Mouse (Mus musculus) bone marrow macrophage, adult 2 months (primary cell): Measurements from ENCODE around the gene I0C0044D17Rik. TPM values are rescaled to one million over a fixed set of nuclear protein-coding genes. Genes with fewer than 3 reads are reported as not detected.

Source experiments
- H3K27ac ChIP-seq: 2 replicates; pipeline ENCODE4 v1.5.1; 2012; ENCODE audit warnings: low read depth, low read length; ENCODE audit not compliant: insufficient read depth
- H3K4me1 ChIP-seq: 2 replicates; pipeline ENCODE4 v1.6.1; 2012; ENCODE audit warnings: low read length; ENCODE audit not compliant: control insufficient read depth, insufficient read depth
- H3K4me3 ChIP-seq: 2 replicates; pipeline ENCODE4 v1.5.1; 2012; ENCODE audit warnings: mild to moderate bottlenecking, low read length, moderate library complexity; ENCODE audit not compliant: insufficient read depth
- CTCF ChIP-seq: IDR thresholded peaks from 2 replicates; pipeline ENCODE4 v1.5.1; 2012; ENCODE audit warnings: low read depth, mild to moderate bottlenecking, low read length, moderate library complexity
- POLR2A ChIP-seq: IDR thresholded peaks from 2 replicates; pipeline ENCODE4 v1.6.1; 2012; ENCODE audit warnings: mild to moderate bottlenecking, low read depth, low read length, borderline replicate concordance
- polyA plus RNA-seq: library from polyadenylated mRNA; stranded (reverse); fragments of >200 nt; gene quantifications from 2 replicates; pipeline ENCODE4 v1.2.4, GENCODE M21; 2012; ENCODE audit not compliant: missing spikeins, insufficient read depth, insufficient read length

I0C0044D17Rik gene
- polyA plus RNA-seq, 1 experiment, result not detected

GRCm38 (mm10) chr4:98836519-98836918, 12.9 kb upstream of the I0C0044D17Rik start:
- Histone ChIP-seq H3K4me3 (no peak overlapping the region), H3K27ac (no peak overlapping the region), H3K4me1 (no peaks in the 10 kb centered on the region)
- TF ChIP-seq CTCF, result no peak
- no peak for TF ChIP-seq POLR2A

- TF ChIP-seq CTCF, result no peak
- no peak for TF ChIP-seq POLR2A
- H3K4me3 ChIP-seq, result no peak overlapping the region
- no peak overlapping the region for H3K27ac ChIP-seq
- H3K4me1 ChIP-seq, result no peaks in the 10 kb centered on the region
These were observed 11.1 kb upstream of the I0C0044D17Rik start for GRCm38 (mm10) chr4:98834782-98835181.

- H3K4me1 ChIP-seq, result no peaks in the 10 kb centered on the region
- no peak overlapping the region for H3K27ac ChIP-seq
- TF ChIP-seq POLR2A (no peak), CTCF (no peak)
- H3K4me3 ChIP-seq, result no peak overlapping the region
These were observed 8.1 kb upstream of the I0C0044D17Rik start for GRCm38 (mm10) chr4:98831726-98832125.

GRCm38 (mm10) chr4:98826701-98827100, 3.1 kb upstream of the I0C0044D17Rik start:
- no peak overlapping the region for H3K4me3 ChIP-seq
- no peaks in the 10 kb centered on the region for H3K4me1 ChIP-seq
- no peak for TF ChIP-seq CTCF
- TF ChIP-seq POLR2A, result no peak
- H3K27ac ChIP-seq, result no peak overlapping the region

GRCm38 (mm10) chr4:98823047-98823446, 593 bp downstream of the I0C0044D17Rik start:
- Histone ChIP-seq H3K27ac (no peak overlapping the region), H3K4me1 (no peaks in the 10 kb centered on the region), H3K4me3 (no peak overlapping the region)
- no peak for TF ChIP-seq POLR2A

GRCm38 (mm10) chr4:98822478-98822877, 1.2 kb downstream of the I0C0044D17Rik start:
- TF ChIP-seq POLR2A (no peak), CTCF (no peak)
- H3K4me3 ChIP-seq, result no peak overlapping the region
- H3K27ac ChIP-seq, result no peak overlapping the region
- no peaks in the 10 kb centered on the region for H3K4me1 ChIP-seq

- no peak overlapping the region for H3K4me3 ChIP-seq
- no peaks in the 10 kb centered on the region for H3K4me1 ChIP-seq
- TF ChIP-seq POLR2A (no peak), CTCF (no peak)
- no peak overlapping the region for H3K27ac ChIP-seq
These were observed 4.4 kb downstream of the I0C0044D17Rik start for GRCm38 (mm10) chr4:98819216-98819755.

GRCm38 (mm10) chr4:98817184-98817911, 6.3 kb downstream of the I0C0044D17Rik start, which contains the start of gene Kank4:
Gene Kank4 (minus strand): TSS chr4:98817537.
- H3K4me3 ChIP-seq, result peak within 1 kb of the TSS; percentile 9; the same call in 1 of the 2 replicates
- TF ChIP-seq POLR2A (no peak), CTCF (no peak)
- H3K4me1 ChIP-seq, result no peaks in the 10 kb centered on the region
- H3K27ac ChIP-seq, result no peak within 1 kb of the TSS

GRCm38 (mm10) chr4:98816807-98817183, 6.8 kb downstream of the I0C0044D17Rik start:
- Histone ChIP-seq H3K4me1 (no peaks in the 10 kb centered on the region), H3K27ac (no peak overlapping the region), H3K4me3 (no peak overlapping the region)
- TF ChIP-seq CTCF, result no peak

- TF ChIP-seq CTCF (no peak), POLR2A (no peak)
- no peak overlapping the region for H3K4me3 ChIP-seq
These were observed 17.3 kb downstream of the I0C0044D17Rik start for GRCm38 (mm10) chr4:98806306-98806705.

More at GRCm38 (mm10) chr4:98806306-98806705, 17.3 kb downstream of the I0C0044D17Rik start:
- no peaks in the 10 kb centered on the region for H3K4me1 ChIP-seq
- H3K27ac ChIP-seq, result no peak overlapping the region
